Mouse (Mus musculus) neural tube, embryonic 13.5 days (tissue): ENCODE measurements around the gene Wdr35. TPM values are rescaled to one million over a fixed set of nuclear protein-coding genes. Genes with fewer than 3 reads are reported as not detected.
A peak's percentile ranks its signal among the peaks of the same experiment; 100 is the strongest.
"Not testable (repeated sequence)": the region's sequence is repeated elsewhere in the genome, so short reads cannot be mapped to it uniquely, and the experiment has no call there.

Experiments
- ATAC-seq: fragments of 200-750 bp; cut with Nextera tagmentation; 2 replicates; pipeline ENCODE4 v1.8.0; 2017; ENCODE audit warnings: low read depth, mild to moderate bottlenecking, moderate TSS enrichment, moderate library complexity
- H3K27ac ChIP-seq: fragments of 300-500 bp; sonication (generic); replicated peaks from 2 replicates; pipeline ENCODE4 v1.5.1; 2015; ENCODE audit warnings: moderate library complexity, mild to moderate bottlenecking, inconsistent platforms
- H3K27me3 ChIP-seq: fragments of 300-500 bp; sonication (generic); 2 replicates; pipeline ENCODE4 v1.6.1; 2015; ENCODE audit warnings: mild to moderate bottlenecking, inconsistent platforms
- H3K36me3 ChIP-seq: fragments of 300-500 bp; sonication (generic); 2 replicates; pipeline ENCODE4 v1.6.1; 2015; ENCODE audit warnings: mild to moderate bottlenecking, inconsistent platforms
- H3K4me1 ChIP-seq: fragments of 300-500 bp; sonication (generic); replicated peaks from 2 replicates; pipeline ENCODE4 v1.6.1; 2015; ENCODE audit warnings: inconsistent platforms
- H3K4me2 ChIP-seq: fragments of 300-500 bp; sonication (generic); 2 replicates; pipeline ENCODE4 v1.6.1; 2015; ENCODE audit warnings: inconsistent platforms, mild to moderate bottlenecking, moderate library complexity
- H3K4me3 ChIP-seq: fragments of 300-500 bp; sonication (generic); 2 replicates; pipeline ENCODE4 v1.5.1; 2015; ENCODE audit warnings: mild to moderate bottlenecking, inconsistent platforms
- H3K9ac ChIP-seq: fragments of 300-500 bp; sonication (generic); 2 replicates; pipeline ENCODE4 v1.6.1; 2015; ENCODE audit warnings: moderate library complexity, mild to moderate bottlenecking, inconsistent platforms
- H3K9me3 ChIP-seq: fragments of 300-500 bp; sonication (generic); 2 replicates; pipeline ENCODE4 v1.6.1; 2016; ENCODE audit warnings: inconsistent platforms
- WGBS: fragments of 180-500 bp; shearing (Covaris S2); methylation state at CpG from one replicate; pipeline ENCODE4 v1.1.7; 2015; 5-methylcytosine and 5-hydroxymethylcytosine counted together
- polyA plus RNA-seq: library from polyadenylated mRNA; unstranded; fragments of >200 nt; fragmentation: Nextera tagmentation; extraction: Ambion mirVana; gene quantifications from 2 replicates; pipeline ENCODE4 v1.2.1, GENCODE M21; 2015

Wdr35 gene
- polyA plus RNA-seq, 1 experiment from 2014 or later, result 15.4 TPM

- WGBS, result 94% methylated on average over 9 of the region's 9 CpGs
- Histone ChIP-seq H3K4me1 (no peaks in the 10 kb centered on the region), H3K4me2 (no peak overlapping the region), H3K9me3 (no peaks in the 10 kb centered on the region), H3K9ac (no peak overlapping the region), H3K4me3 (no peak overlapping the region), H3K36me3 (peaks cover 49% of the 10 kb centered on the region), H3K27me3 (no peaks in the 10 kb centered on the region), H3K27ac (no peak overlapping the region)
- no peak for ATAC-seq
These were observed 42.7 kb downstream of the Wdr35 start for GRCm38 (mm10) chr12:9016376-9016775.

DNA sequence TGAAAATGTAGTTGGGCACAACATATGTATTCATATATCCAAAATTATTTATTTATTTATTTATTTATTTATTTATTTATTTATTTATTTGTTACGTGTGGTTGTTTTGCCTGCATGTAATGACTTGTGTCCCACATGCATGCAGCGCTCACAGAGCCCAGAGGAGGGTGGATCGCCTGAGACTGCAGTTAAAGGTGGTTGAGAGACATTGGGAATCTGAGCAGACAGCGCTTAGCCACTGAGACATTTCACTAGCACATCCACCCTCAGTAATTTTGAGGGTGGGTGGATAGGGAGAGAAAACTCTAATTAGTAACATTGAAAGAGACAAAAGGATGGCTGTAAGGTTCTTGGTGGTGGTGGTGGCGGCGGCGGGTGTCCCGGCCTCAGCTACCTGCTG is 46.7 kb downstream of the Wdr35 start:
- Histone ChIP-seq H3K36me3 (peaks cover 33% of the 10 kb centered on the region), H3K4me1 (no peaks in the 10 kb centered on the region), H3K27me3 (no peaks in the 10 kb centered on the region), H3K9me3 (no peaks in the 10 kb centered on the region), H3K4me3 (no peak overlapping the region), H3K27ac (no peak overlapping the region), H3K4me2 (no peak overlapping the region), H3K9ac (no peak overlapping the region)
- ATAC-seq, result no peak
- WGBS, result 94% methylated on average over 8 of the region's 8 CpGs

- ATAC-seq, result no peak
- no peak overlapping the region for H3K4me2 ChIP-seq
- WGBS, result 71% methylated on average over 3 of the region's 3 CpGs
These were observed 47.3 kb downstream of the Wdr35 start for GRCm38 (mm10) chr12:9020986-9021385.

GRCm38 (mm10) chr12:9023031-9023430 is 49.3 kb downstream of the Wdr35 start:
- 70% methylated on average over 4 of the region's 4 CpGs for WGBS
- no peaks in the 10 kb centered on the region for H3K27me3 ChIP-seq
- ATAC-seq, result no peak

More at GRCm38 (mm10) chr12:9020986-9021385, 47.3 kb downstream of the Wdr35 start:
- no peaks in the 10 kb centered on the region for H3K4me1 ChIP-seq
- no peak overlapping the region for H3K27ac ChIP-seq
- peaks cover 27% of the 10 kb centered on the region for H3K36me3 ChIP-seq
- no peaks in the 10 kb centered on the region for H3K9me3 ChIP-seq
- H3K4me3 ChIP-seq, result no peak overlapping the region
- H3K9ac ChIP-seq, result no peak overlapping the region
- H3K27me3 ChIP-seq, result no peaks in the 10 kb centered on the region

DNA sequence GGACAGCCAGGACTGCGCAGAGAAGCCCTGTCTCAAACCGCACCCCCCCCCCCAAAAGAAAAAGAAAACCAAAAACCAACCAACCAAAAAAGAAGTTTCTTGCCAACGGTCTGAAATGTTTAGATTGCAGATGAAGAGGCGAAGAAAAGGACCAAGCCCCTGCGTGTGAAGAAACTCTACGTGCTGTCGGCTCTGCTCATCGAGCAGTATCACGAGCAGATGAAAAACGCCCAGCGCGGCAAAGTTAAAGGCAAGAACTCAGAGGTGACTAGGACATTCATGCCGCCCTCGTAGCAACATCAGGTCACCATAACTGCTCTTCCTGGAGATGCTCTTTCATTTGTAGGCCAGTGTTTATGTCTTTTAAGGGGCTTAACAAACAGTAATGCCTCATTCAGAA is 50.4 kb downstream of the Wdr35 start:
- H3K9me3 ChIP-seq, result no peaks in the 10 kb centered on the region
- ATAC-seq, result no peak
- H3K27me3 ChIP-seq, result no peaks in the 10 kb centered on the region
- no peak overlapping the region for H3K27ac ChIP-seq
- no peak overlapping the region for H3K4me3 ChIP-seq
- no peaks in the 10 kb centered on the region for H3K4me1 ChIP-seq
- H3K9ac ChIP-seq, result no peak overlapping the region
- peaks cover 16% of the 10 kb centered on the region for H3K36me3 ChIP-seq
- no peak overlapping the region for H3K4me2 ChIP-seq
- 93% methylated on average over 14 of the region's 14 CpGs for WGBS

More at GRCm38 (mm10) chr12:9023031-9023430, 49.3 kb downstream of the Wdr35 start:
- Histone ChIP-seq H3K27ac (no peak overlapping the region), H3K4me2 (no peak overlapping the region), H3K36me3 (peaks cover 20% of the 10 kb centered on the region), H3K9me3 (no peaks in the 10 kb centered on the region), H3K4me3 (no peak overlapping the region), H3K4me1 (no peaks in the 10 kb centered on the region), H3K9ac (no peak overlapping the region)

- ATAC-seq, result no peak
These were observed 51.0 kb downstream of the Wdr35 start for GRCm38 (mm10) chr12:9024736-9025135.

DNA sequence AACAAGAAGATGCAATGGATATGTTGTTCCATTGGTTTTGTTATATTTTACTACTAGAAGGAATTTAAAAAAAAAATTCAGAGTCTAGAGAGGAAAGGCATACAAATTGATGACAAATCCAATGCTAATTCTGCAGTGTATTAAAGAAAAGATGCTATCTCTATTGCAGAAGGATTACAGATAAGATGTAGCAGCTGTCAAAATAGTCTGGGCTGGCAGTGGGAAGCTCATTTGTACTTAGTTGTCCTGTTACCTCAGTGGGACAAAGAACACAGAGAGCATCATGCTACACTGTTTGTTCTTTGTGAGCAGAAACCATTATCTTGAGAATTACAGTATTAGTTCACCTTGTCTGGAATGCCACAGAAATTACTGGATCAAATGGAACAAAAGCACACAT is 53.2 kb downstream of the Wdr35 start:
- H3K4me1 ChIP-seq, result peaks cover 9% of the 10 kb centered on the region
- no peak overlapping the region for H3K27ac ChIP-seq
- H3K36me3 ChIP-seq, result peaks cover 16% of the 10 kb centered on the region
- no peak overlapping the region for H3K4me2 ChIP-seq
- no peaks in the 10 kb centered on the region for H3K9me3 ChIP-seq
- H3K27me3 ChIP-seq, result no peaks in the 10 kb centered on the region
- no peak for ATAC-seq
- no peak overlapping the region for H3K9ac ChIP-seq
- no peak overlapping the region for H3K4me3 ChIP-seq

More at GRCm38 (mm10) chr12:9024736-9025135, 51.0 kb downstream of the Wdr35 start:
- no peaks in the 10 kb centered on the region for H3K9me3 ChIP-seq
- H3K36me3 ChIP-seq, result peaks cover 16% of the 10 kb centered on the region
- H3K9ac ChIP-seq, result no peak overlapping the region
- H3K27me3 ChIP-seq, result no peaks in the 10 kb centered on the region
- H3K4me2 ChIP-seq, result no peak overlapping the region
- H3K4me3 ChIP-seq, result no peak overlapping the region
- no peak overlapping the region for H3K27ac ChIP-seq
- H3K4me1 ChIP-seq, result no peaks in the 10 kb centered on the region
- 89% methylated on average over 13 of the region's 13 CpGs for WGBS

DNA sequence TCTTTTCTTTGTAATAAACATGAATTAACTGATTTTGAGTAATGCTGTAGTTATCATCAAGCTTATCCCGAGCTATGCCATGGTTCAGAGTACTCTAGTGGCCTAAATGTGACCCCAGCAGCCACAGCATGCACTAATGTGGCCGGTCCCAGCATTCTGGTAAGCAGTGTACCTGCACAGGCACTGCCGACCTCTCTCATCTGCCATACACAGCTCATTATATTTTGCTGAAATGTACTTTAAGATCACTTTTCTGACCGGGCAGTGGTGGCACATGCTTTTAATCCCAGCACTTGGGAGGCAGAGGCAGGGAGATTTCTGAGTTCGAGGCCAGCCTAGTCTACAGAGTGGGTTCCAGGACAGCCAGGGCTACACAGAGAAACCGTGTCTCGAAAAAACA is 55.1 kb downstream of the Wdr35 start:
- peaks cover 16% of the 10 kb centered on the region for H3K36me3 ChIP-seq
- 94% methylated on average over 7 of the region's 7 CpGs for WGBS
- not testable (repeated sequence) for ATAC-seq, H3K4me1 ChIP-seq, H3K9me3 ChIP-seq, H3K9ac ChIP-seq, H3K4me2 ChIP-seq, H3K27ac ChIP-seq, H3K27me3 ChIP-seq, H3K4me3 ChIP-seq

DNA sequence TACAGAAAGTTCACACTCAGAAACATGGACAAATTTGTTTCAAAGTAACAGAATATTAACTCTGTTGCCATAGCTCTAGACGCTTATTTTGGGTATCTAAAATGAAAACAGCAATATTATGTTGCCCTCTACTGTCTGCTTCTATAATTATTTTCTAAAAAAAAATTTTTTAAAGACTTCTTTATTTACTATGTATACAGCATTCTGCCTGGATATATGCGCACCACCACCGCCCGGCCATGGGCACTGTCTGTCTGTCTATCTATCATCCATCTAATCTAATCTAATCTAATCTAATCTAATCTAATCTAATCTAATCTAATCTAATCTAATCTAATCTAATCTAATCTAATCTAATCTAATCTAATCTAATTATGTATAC is 55.8 kb downstream of the Wdr35 start:
- 54% methylated on average over 4 of the region's 4 CpGs for WGBS
- H3K4me3 ChIP-seq, result peak overlapping the region; percentile 53
- H3K36me3 ChIP-seq, result peaks cover 14% of the 10 kb centered on the region
- peak overlapping the region; percentile 97 for H3K27ac ChIP-seq
- H3K4me2 ChIP-seq, result peak overlapping the region; percentile 72
- no peaks in the 10 kb centered on the region for H3K9me3 ChIP-seq
- peak; percentile 58 for ATAC-seq
- peaks cover 9% of the 10 kb centered on the region for H3K4me1 ChIP-seq
- H3K9ac ChIP-seq, result peak overlapping the region; percentile 86
- H3K27me3 ChIP-seq, result no peaks in the 10 kb centered on the region

DNA sequence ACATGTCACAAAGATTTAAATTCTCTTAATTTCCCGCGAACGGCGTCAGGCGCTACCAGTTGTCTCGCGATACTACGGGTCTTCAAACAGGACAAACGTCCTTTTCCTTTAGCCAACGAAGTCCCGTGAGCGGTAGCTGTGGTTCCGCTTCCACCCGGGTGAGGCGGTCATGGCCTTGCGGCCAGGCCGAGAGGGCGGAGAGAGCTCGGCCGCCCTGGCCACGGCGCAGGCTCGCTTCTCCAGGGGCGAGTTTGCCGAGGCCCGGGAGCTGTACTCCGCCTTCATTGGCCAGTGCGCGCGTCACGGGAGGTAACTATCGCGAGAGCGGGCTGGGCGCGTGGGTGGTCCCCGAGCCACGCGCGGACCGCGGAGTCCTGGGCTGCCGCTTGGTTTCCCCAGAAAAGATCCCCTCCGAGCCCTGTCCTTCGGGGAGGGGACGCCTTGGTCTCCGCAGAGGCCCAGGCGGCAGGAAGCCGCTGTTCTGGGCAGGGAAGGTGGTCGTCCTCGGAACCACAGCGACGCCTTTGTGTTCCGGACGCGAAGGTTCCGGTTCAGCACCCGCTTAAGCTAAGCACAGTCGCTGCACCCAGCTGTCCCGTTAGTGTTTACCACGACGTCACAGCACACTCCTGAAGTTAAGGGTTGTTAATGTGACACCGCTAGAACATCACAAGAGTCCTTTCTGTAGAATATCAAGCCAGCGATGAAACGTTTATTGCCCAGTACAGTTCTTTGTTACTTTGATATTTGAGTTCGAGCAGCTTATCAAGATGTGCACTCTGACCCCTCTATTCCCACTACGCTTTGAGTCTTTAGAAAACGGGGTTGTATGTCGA is 56.4 kb downstream of the Wdr35 start, which contains the start of gene Ttc32:
Gene Ttc32, plus strand, starts transcription at position 110 of the 836 bp plus-strand sequence.
- WGBS, result under 1% methylated on average over 69 of the region's 69 CpGs
- Histone ChIP-seq H3K4me1 (peaks cover 9% of the 10 kb centered on the region), H3K9me3 (no peaks in the 10 kb centered on the region), H3K27me3 (no peaks in the 10 kb centered on the region), H3K4me2 (peak within 1 kb of the TSS; percentile 72), H3K36me3 (peaks cover 14% of the 10 kb centered on the region), H3K9ac (peak within 1 kb of the TSS; percentile 86), H3K4me3 (peak within 1 kb of the TSS; percentile 53), H3K27ac (peak within 1 kb of the TSS; percentile 97)
- ATAC-seq, result peak; percentile 98

- peak overlapping the region; percentile 72 for H3K4me2 ChIP-seq
- peaks cover 14% of the 10 kb centered on the region for H3K36me3 ChIP-seq
- 58% methylated on average over 8 of the region's 8 CpGs for WGBS
- peak overlapping the region; percentile 53 for H3K4me3 ChIP-seq
- no peaks in the 10 kb centered on the region for H3K9me3 ChIP-seq
- H3K4me1 ChIP-seq, result peaks cover 9% of the 10 kb centered on the region
- peak overlapping the region; percentile 86 for H3K9ac ChIP-seq
- H3K27me3 ChIP-seq, result no peaks in the 10 kb centered on the region
- ATAC-seq, result no peak
- peak overlapping the region; percentile 97; the same call in 1 of the 2 replicates for H3K27ac ChIP-seq
These were observed 57.5 kb downstream of the Wdr35 start for GRCm38 (mm10) chr12:9031166-9031565.

GRCm38 (mm10) chr12:9033140-9033539 is 59.4 kb downstream of the Wdr35 start:
- no peaks in the 10 kb centered on the region for H3K27me3 ChIP-seq
- ATAC-seq, result no peak
- H3K4me2 ChIP-seq, result no peak overlapping the region
- H3K4me3 ChIP-seq, result no peak overlapping the region
- H3K9ac ChIP-seq, result no peak overlapping the region
- H3K9me3 ChIP-seq, result no peaks in the 10 kb centered on the region
- peaks cover 9% of the 10 kb centered on the region for H3K4me1 ChIP-seq
- no peak overlapping the region for H3K27ac ChIP-seq
- peaks cover 3% of the 10 kb centered on the region for H3K36me3 ChIP-seq

- Histone ChIP-seq H3K9ac (no peak overlapping the region), H3K4me1 (peaks cover under 1% of the 10 kb centered on the region; the same call in 1 of the 2 replicates), H3K27me3 (no peaks in the 10 kb centered on the region), H3K4me2 (no peak overlapping the region), H3K27ac (no peak overlapping the region), H3K4me3 (no peak overlapping the region), H3K9me3 (no peaks in the 10 kb centered on the region), H3K36me3 (no peaks in the 10 kb centered on the region)
- 65% methylated on average over 9 of the region's 9 CpGs for WGBS
- no peak for ATAC-seq
These were observed 62.7 kb downstream of the Wdr35 start for GRCm38 (mm10) chr12:9036409-9036808.
